Mouse (Mus musculus): ENCODE measurements around the gene Coq10a.

The Coq10a gene

GRCm38 (mm10) chr10:128368402-128369217 is at the start of gene Coq10a:
Gene Coq10a (minus strand): TSS chr10:128368997.
- DNase-seq (ENCODE audit: inconsistent age in 2 of 2, low spot score in 1 of 2) = peak; percentile 95 to 98

GRCm38 (mm10) chr10:128414848-128415247 is 46.1 kb upstream of the Coq10a start:
- no peak for DNase-seq (ENCODE audit: inconsistent age in 2 of 2, low spot score in 1 of 2)

GRCm38 (mm10) chr10:128413076-128413475 is 44.3 kb upstream of the Coq10a start:
- DNase-seq (ENCODE audit: inconsistent age in 2 of 2, low spot score in 1 of 2) = no peak

GRCm38 (mm10) chr10:128412558-128412957 is 43.8 kb upstream of the Coq10a start:
- no peak for DNase-seq (ENCODE audit: inconsistent age in 2 of 2, low spot score in 1 of 2)

- DNase-seq (ENCODE audit: inconsistent age in 2 of 2, low spot score in 1 of 2) = no peak
Observed at GRCm38 (mm10) chr10:128412055-128412381, 43.2 kb upstream of the Coq10a start.

- DNase-seq (ENCODE audit: inconsistent age in 2 of 2, low spot score in 1 of 2) = peak; percentile 98 to 99
Observed at GRCm38 (mm10) chr10:128411211-128412054, 42.6 kb upstream of the Coq10a start, which contains the start of the genes Nabp2 and Rnf41. Gene Nabp2 (minus strand): TSS chr10:128411492. Gene Rnf41 (plus strand): TSS chr10:128411657.

GRCm38 (mm10) chr10:128410560-128410845 is 41.7 kb upstream of the Coq10a start:
- DNase-seq (ENCODE audit: inconsistent age in 2 of 2, low spot score in 1 of 2) = peak in 1 of 2 experiments; percentile 57

- peak; percentile 98 to 99 for DNase-seq (ENCODE audit: inconsistent age in 2 of 2, low spot score in 1 of 2)
Observed at GRCm38 (mm10) chr10:128409692-128410559, 41.1 kb upstream of the Coq10a start.

- DNase-seq (ENCODE audit: inconsistent age in 2 of 2, low spot score in 1 of 2) = peak in 1 of 2 experiments; percentile 54
Observed at GRCm38 (mm10) chr10:128408591-128409535, 40.1 kb upstream of the Coq10a start.

GRCm38 (mm10) chr10:128403931-128404330 is 35.1 kb upstream of the Coq10a start:
- no peak for DNase-seq (ENCODE audit: inconsistent age in 2 of 2, low spot score in 1 of 2)

- no peak for DNase-seq (ENCODE audit: inconsistent age in 2 of 2, low spot score in 1 of 2)
Observed at GRCm38 (mm10) chr10:128401638-128402037, 32.8 kb upstream of the Coq10a start.

GRCm38 (mm10) chr10:128401056-128401455 is 32.3 kb upstream of the Coq10a start, which contains the start of gene Slc39a5:
Gene Slc39a5 (minus strand): TSS chr10:128401229.
- no peak for DNase-seq (ENCODE audit: inconsistent age in 2 of 2, low spot score in 1 of 2)

- DNase-seq (ENCODE audit: inconsistent age in 2 of 2, low spot score in 1 of 2) = no peak
Observed at GRCm38 (mm10) chr10:128400338-128400737, 31.5 kb upstream of the Coq10a start.

GRCm38 (mm10) chr10:128397466-128397865 is 28.7 kb upstream of the Coq10a start:
- peak; percentile 56 to 70 for DNase-seq (ENCODE audit: inconsistent age in 2 of 2, low spot score in 1 of 2)

GRCm38 (mm10) chr10:128396716-128397264 is 28.0 kb upstream of the Coq10a start:
- peak; percentile 63 to 68 for DNase-seq (ENCODE audit: inconsistent age in 2 of 2, low spot score in 1 of 2)

GRCm38 (mm10) chr10:128396017-128396673 is 27.3 kb upstream of the Coq10a start:
- peak in 1 of 2 experiments; percentile 45 for DNase-seq (ENCODE audit: inconsistent age in 2 of 2, low spot score in 1 of 2)

GRCm38 (mm10) chr10:128391850-128392249 is 23.1 kb upstream of the Coq10a start:
- peak in 1 of 2 experiments; percentile 46 for DNase-seq (ENCODE audit: inconsistent age in 2 of 2, low spot score in 1 of 2)

GRCm38 (mm10) chr10:128390366-128390765 is 21.6 kb upstream of the Coq10a start:
- DNase-seq (ENCODE audit: inconsistent age in 2 of 2, low spot score in 1 of 2) = peak; percentile 79 to 85

- DNase-seq (ENCODE audit: inconsistent age in 2 of 2, low spot score in 1 of 2) = peak; percentile 89 to 95
Observed at GRCm38 (mm10) chr10:128389570-128389969, 20.8 kb upstream of the Coq10a start.
